Mouse (Mus musculus) testis, adult 2 months (tissue): ENCODE results near the gene Dmrtc2. TPM values are rescaled to one million over a fixed set of nuclear protein-coding genes. Genes with fewer than 3 reads are reported as not detected.

Experiments
- H3K27ac ChIP-seq: fragments of 200-500 bp; 2 replicates; pipeline ENCODE4 v1.5.1; 2012; ENCODE audit warnings: low read depth, low read length; ENCODE audit not compliant: control insufficient read depth, insufficient read depth
- H3K27me3 ChIP-seq: fragments of 200-500 bp; 2 replicates; pipeline ENCODE4 v1.6.1; 2012; ENCODE audit warnings: mild to moderate bottlenecking, low read length, moderate library complexity; ENCODE audit not compliant: control insufficient read depth, insufficient read depth
- H3K36me3 ChIP-seq: fragments of 200-500 bp; 2 replicates; pipeline ENCODE4 v1.6.1; 2012; ENCODE audit warnings: mild to moderate bottlenecking, low read length; ENCODE audit not compliant: control insufficient read depth, insufficient read depth
- H3K4me1 ChIP-seq: fragments of 200-500 bp; 2 replicates; pipeline ENCODE4 v1.6.1; 2012; ENCODE audit warnings: low read length; ENCODE audit not compliant: control insufficient read depth, insufficient read depth
- H3K4me3 ChIP-seq: fragments of 200-500 bp; 2 replicates; pipeline ENCODE4 v1.5.1; 2012; ENCODE audit warnings: low read depth, mild to moderate bottlenecking, low read length, moderate library complexity, mixed read lengths; ENCODE audit not compliant: control insufficient read depth
- CTCF ChIP-seq: fragments of 200-500 bp; IDR thresholded peaks from 2 replicates; pipeline ENCODE4 v1.5.1; 2012; ENCODE audit warnings: low read depth, mild to moderate bottlenecking, inconsistent platforms, low read length, moderate library complexity; ENCODE audit not compliant: control insufficient read depth, insufficient read depth, insufficient replicate concordance
- POLR2A ChIP-seq: fragments of 200-500 bp; IDR thresholded peaks from 2 replicates; pipeline ENCODE4 v1.6.1; 2012; ENCODE audit warnings: low read depth, mild to moderate bottlenecking, inconsistent platforms, low read length, moderate library complexity; ENCODE audit not compliant: control insufficient read depth
- polyA plus RNA-seq: library from polyadenylated mRNA; depleted of rRNA; stranded (reverse); fragments of >200 nt; gene quantifications from 2 replicates; pipeline ENCODE4 v1.2.3, GENCODE M21; 2012

Gene Dmrtc2
- polyA plus RNA-seq, 1 experiment, result 129 TPM

GRCm38 (mm10) chr7:24877588-24877987 is 7.7 kb downstream of the Dmrtc2 start:
- H3K27ac ChIP-seq, result no peak overlapping the region
- no peaks in the 10 kb centered on the region; the same call in 1 of the 2 replicates for H3K4me1 ChIP-seq
- TF ChIP-seq POLR2A (no peak), CTCF (no peak)
- H3K36me3 ChIP-seq, result no peaks in the 10 kb centered on the region
- no peak overlapping the region for H3K4me3 ChIP-seq
- H3K27me3 ChIP-seq, result no peaks in the 10 kb centered on the region

GRCm38 (mm10) chr7:24879620-24880019 is 9.8 kb downstream of the Dmrtc2 start:
- H3K4me1 ChIP-seq, result no peaks in the 10 kb centered on the region; the same call in 1 of the 2 replicates
- H3K36me3 ChIP-seq, result no peaks in the 10 kb centered on the region
- H3K27ac ChIP-seq, result no peak overlapping the region
- H3K4me3 ChIP-seq, result no peak overlapping the region
- no peaks in the 10 kb centered on the region for H3K27me3 ChIP-seq
- no peak for TF ChIP-seq CTCF
- TF ChIP-seq POLR2A, result no peak

DNA sequence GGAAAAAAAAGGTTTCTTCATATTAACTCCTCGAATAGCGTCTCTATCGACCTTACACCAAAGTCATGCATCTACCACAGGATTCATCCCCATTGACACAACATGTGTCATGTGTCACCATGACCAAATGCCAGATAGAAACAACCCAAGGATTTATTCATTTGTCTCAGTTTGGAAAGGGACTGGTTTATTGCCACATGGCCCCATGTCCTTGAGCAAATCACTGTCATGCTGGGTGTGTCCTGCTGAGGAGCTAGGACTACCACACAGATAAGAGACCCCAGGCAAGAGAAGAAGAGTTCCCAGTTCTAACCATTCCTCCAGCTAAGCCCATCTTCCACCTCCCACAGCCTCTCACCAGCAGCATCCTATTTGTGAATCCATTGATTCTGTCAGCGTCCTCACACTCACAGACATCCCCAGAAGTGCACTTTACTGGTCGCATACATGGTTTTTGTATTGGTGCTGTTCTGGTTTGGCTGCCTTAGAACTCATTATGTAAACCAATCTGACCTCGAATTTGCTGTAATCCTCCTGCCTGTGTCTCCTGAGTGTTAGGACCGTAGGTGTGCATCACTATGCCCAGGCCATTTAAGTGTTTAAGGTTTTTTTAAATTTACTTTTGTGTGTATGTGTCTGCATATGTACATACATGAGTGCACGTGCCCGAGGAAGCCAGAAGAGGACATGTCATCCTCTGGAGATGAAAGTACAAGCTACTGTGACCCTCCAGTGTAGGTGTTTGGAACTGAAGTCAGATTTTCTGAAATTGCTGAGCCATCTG is 12.8 kb downstream of the Dmrtc2 start:
- Histone ChIP-seq H3K4me1 (peaks cover 9% of the 10 kb centered on the region), H3K4me3 (no peak overlapping the region; the same call in 1 of the 2 replicates), H3K27ac (no peak overlapping the region), H3K27me3 (no peaks in the 10 kb centered on the region), H3K36me3 (peaks cover 3% of the 10 kb centered on the region; the same call in 1 of the 2 replicates)
- TF ChIP-seq CTCF (no peak), POLR2A (no peak)

- peak within 1 kb of the TSS; percentile 98 for H3K27ac ChIP-seq
- peak; percentile 88 for TF ChIP-seq POLR2A
- no peak for TF ChIP-seq CTCF
Measured at GRCm38 (mm10) chr7:24883896-24884692, 14.2 kb downstream of the Dmrtc2 start, which contains the start of gene Rps19. TSS of gene Rps19 (plus strand) at chr7:24884371.

DNA sequence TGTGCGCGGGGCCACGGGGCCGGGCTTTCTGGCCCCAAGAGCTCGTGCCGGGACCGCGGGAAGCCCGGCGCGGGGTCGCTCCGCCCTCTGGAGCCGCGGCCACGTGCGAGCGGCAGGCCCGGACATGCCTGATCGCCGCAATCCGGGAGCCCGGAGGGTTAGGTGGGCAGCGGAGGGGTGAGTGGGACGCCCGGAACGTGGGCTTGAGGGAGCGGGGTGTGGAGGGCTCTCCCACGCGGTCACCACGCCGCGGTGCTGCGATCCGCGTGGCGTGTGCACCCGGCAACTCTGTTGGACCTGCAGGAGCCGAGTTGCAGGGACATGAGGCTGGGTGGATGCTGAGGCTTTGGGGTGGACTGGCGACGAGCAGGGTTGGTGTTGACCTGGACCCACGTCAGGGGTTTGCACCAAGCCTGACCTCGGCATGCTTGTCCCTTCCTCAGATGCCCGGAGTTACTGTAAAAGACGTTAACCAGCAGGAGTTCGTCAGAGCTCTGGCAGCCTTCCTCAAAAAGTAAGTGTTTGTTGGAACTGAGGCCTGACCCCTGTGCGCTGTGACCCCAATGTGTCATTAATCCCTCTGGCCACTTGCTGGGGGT is 14.9 kb downstream of the Dmrtc2 start:
- Histone ChIP-seq H3K27ac (peak overlapping the region; percentile 98), H3K36me3 (peaks cover 3% of the 10 kb centered on the region; the same call in 1 of the 2 replicates)
- no peak; the same call in 1 of the 2 replicates for TF ChIP-seq POLR2A
- no peak for TF ChIP-seq CTCF

More at GRCm38 (mm10) chr7:24883896-24884692, 14.2 kb downstream of the Dmrtc2 start, which contains the start of gene Rps19:
- peaks cover 3% of the 10 kb centered on the region; the same call in 1 of the 2 replicates for H3K36me3 ChIP-seq
- no peaks in the 10 kb centered on the region for H3K27me3 ChIP-seq
- H3K4me3 ChIP-seq, result peak within 1 kb of the TSS; percentile 90
- H3K4me1 ChIP-seq, result peaks cover 9% of the 10 kb centered on the region

DNA sequence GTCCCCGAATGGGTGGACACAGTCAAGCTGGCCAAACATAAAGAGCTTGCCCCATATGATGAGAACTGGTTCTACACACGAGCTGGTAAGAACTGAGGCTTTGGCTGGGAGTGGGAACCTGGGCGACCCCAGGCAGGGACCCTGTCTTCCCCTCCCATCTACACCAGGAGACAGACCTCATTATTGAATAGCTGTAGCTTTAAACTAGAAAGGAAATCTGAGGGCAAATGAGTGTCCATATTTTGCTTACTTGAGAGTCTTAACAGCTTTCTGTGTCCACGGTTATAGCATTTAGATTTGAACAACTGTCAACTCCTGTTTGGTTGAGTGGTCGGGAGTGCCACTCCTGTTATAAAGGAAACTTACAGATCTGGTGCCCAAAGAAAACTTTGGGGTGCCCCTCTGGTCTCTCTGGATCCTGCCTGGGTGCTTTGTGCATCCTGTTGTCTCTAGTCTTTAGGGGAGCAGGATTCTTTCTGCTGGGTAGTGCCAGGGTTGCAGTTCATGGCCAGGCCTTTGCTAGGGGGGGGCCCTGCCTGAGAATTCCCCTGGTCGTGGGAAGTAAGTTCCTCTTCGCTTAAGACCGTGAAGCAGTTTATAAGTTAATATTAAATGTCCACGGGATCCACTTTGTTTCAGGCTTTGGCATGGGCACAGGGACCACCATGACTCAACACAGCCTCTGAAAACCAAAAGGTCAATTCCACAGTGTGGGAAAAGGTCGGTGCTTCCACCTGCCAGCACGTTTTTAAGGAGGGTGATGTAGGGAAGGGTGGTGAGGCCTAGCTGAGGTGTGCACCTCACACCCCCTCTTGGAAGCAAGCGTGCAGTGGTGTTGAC is 15.8 kb downstream of the Dmrtc2 start:
- peak overlapping the region; percentile 90; the same call in 1 of the 2 replicates for H3K4me3 ChIP-seq
- H3K4me1 ChIP-seq, result peaks cover 9% of the 10 kb centered on the region
- no peak for TF ChIP-seq CTCF
- peak; percentile 9; the same call in 1 of the 2 replicates for TF ChIP-seq POLR2A
- no peak overlapping the region for H3K27ac ChIP-seq
- H3K36me3 ChIP-seq, result peaks cover 3% of the 10 kb centered on the region; the same call in 1 of the 2 replicates
- H3K27me3 ChIP-seq, result no peaks in the 10 kb centered on the region

More for the DNA sequence above, 14.9 kb downstream of the Dmrtc2 start:
- Histone ChIP-seq H3K4me1 (peaks cover 9% of the 10 kb centered on the region), H3K27me3 (no peaks in the 10 kb centered on the region), H3K4me3 (peak overlapping the region; percentile 90)
